Mouse (Mus musculus): ENCODE data around the gene Mrpl20.

GRCm38 (mm10) chr4:155821025-155821424 lies 18.3 kb downstream of the Mrpl20 start:
- TF ChIP-seq CTCF (IDR thresholded peaks at IDR 0.05; ENCODE audit: control insufficient read depth, insufficient read depth, insufficient read length) = no peak
- TF ChIP-seq MYOG (IDR thresholded peaks at IDR 0.05; ENCODE audit: control insufficient read depth, extremely low read depth, insufficient read length) = no peak
- TF ChIP-seq MAX (IDR thresholded peaks at IDR 0.05) = no peak
- TF ChIP-seq CEBPB (IDR thresholded peaks at IDR 0.05; ENCODE audit: low read depth) = no peak
- no peak for TF ChIP-seq USF1 (IDR thresholded peaks at IDR 0.05; ENCODE audit: low read depth)
- TF ChIP-seq FOSL1 (IDR thresholded peaks at IDR 0.05; ENCODE audit: insufficient read depth, low read length, poor library complexity, severe bottlenecking) = no peak
- no peak for TF ChIP-seq MYOD1 (IDR thresholded peaks at IDR 0.05; ENCODE audit: control insufficient read depth, insufficient read length, low read depth)

Measured in C2C12 (cell line).